Mouse (Mus musculus) olfactory bulb, adult 2 months (tissue): Measurements from ENCODE around the gene Gm2115. TPM values are rescaled to one million over a fixed set of nuclear protein-coding genes. Genes with fewer than 3 reads are reported as not detected.

Experiments used
- H3K27ac ChIP-seq: fragments of 200-500 bp; 2 replicates; pipeline ENCODE4 v1.5.1; 2012; ENCODE audit warnings: low read depth, low read length; ENCODE audit not compliant: insufficient read depth
- H3K4me1 ChIP-seq: fragments of 200-500 bp; 2 replicates; pipeline ENCODE4 v1.6.1; 2012; ENCODE audit warnings: low read length; ENCODE audit not compliant: control insufficient read depth, insufficient read depth
- H3K4me3 ChIP-seq: fragments of 200-500 bp; 2 replicates; pipeline ENCODE4 v1.5.1; 2012; ENCODE audit warnings: mild to moderate bottlenecking, low read depth, low read length, moderate library complexity; ENCODE audit not compliant: insufficient read depth
- CTCF ChIP-seq: fragments of 200-500 bp; IDR thresholded peaks from 2 replicates; pipeline ENCODE4 v1.5.1; 2012; ENCODE audit warnings: low read depth, mild to moderate bottlenecking, low read length, moderate library complexity; ENCODE audit not compliant: insufficient read depth
- POLR2A ChIP-seq: fragments of 200-500 bp; IDR thresholded peaks from 2 replicates; pipeline ENCODE4 v1.6.1; 2012; ENCODE audit warnings: mild to moderate bottlenecking, low read depth, low read length, moderate library complexity; ENCODE audit not compliant: insufficient read depth
- WGBS: fragments of 180-500 bp; shearing (Covaris S2); methylation state at CpG from one replicate; pipeline ENCODE4 v1.1.7; 2018; 5-methylcytosine and 5-hydroxymethylcytosine counted together
- polyA plus RNA-seq: library from polyadenylated mRNA; stranded (reverse); fragments of >200 nt; gene quantifications from 2 replicates; pipeline ENCODE4 v1.2.4, GENCODE M21; 2012; ENCODE audit warnings: low replicate concordance; ENCODE audit not compliant: missing spikeins, insufficient read depth, insufficient read length

The Gm2115 gene
- polyA plus RNA-seq, 1 experiment = not detected

- Histone ChIP-seq H3K27ac (no peak overlapping the region), H3K4me1 (no peaks in the 10 kb centered on the region), H3K4me3 (no peak overlapping the region)
- no peak for TF ChIP-seq POLR2A
- TF ChIP-seq CTCF = no peak
- WGBS = 100% methylated on average over 1 of the region's 1 CpGs
Observed at GRCm38 (mm10) chr7:84611609-84612008, 82.9 kb downstream of the Gm2115 start.

- 93% methylated on average over 4 of the region's 4 CpGs for WGBS
- no peaks in the 10 kb centered on the region for H3K4me1 ChIP-seq
- no peak overlapping the region for H3K27ac ChIP-seq
- H3K4me3 ChIP-seq = no peak overlapping the region
- no peak for TF ChIP-seq CTCF
- TF ChIP-seq POLR2A = no peak
Observed at GRCm38 (mm10) chr7:84612445-84612844, 83.7 kb downstream of the Gm2115 start.

- Histone ChIP-seq H3K27ac (no peak overlapping the region), H3K4me3 (no peak overlapping the region), H3K4me1 (no peaks in the 10 kb centered on the region)
- no peak for TF ChIP-seq POLR2A
- TF ChIP-seq CTCF = no peak
- 96% methylated on average over 2 of the region's 2 CpGs for WGBS
Observed at GRCm38 (mm10) chr7:84618951-84619350, 90.2 kb downstream of the Gm2115 start.

- no peak for TF ChIP-seq POLR2A
- no peak for TF ChIP-seq CTCF
- 95% methylated on average over 3 of the region's 3 CpGs for WGBS
- Histone ChIP-seq H3K4me1 (no peaks in the 10 kb centered on the region), H3K4me3 (no peak overlapping the region), H3K27ac (no peak overlapping the region)
Observed at GRCm38 (mm10) chr7:84620956-84621355, 92.2 kb downstream of the Gm2115 start.

- H3K4me1 ChIP-seq = no peaks in the 10 kb centered on the region
- WGBS = 97% methylated on average over 4 of the region's 4 CpGs
- H3K27ac ChIP-seq = no peak overlapping the region
- no peak overlapping the region for H3K4me3 ChIP-seq
- TF ChIP-seq CTCF (no peak), POLR2A (no peak)
Observed at GRCm38 (mm10) chr7:84623718-84624117, 95.0 kb downstream of the Gm2115 start.

- TF ChIP-seq POLR2A (no peak), CTCF (no peak)
- H3K27ac ChIP-seq = no peak overlapping the region
Observed at GRCm38 (mm10) chr7:84631878-84632277, 103.1 kb downstream of the Gm2115 start.

More at GRCm38 (mm10) chr7:84631878-84632277, 103.1 kb downstream of the Gm2115 start:
- no peaks in the 10 kb centered on the region for H3K4me1 ChIP-seq
- H3K4me3 ChIP-seq = no peak overlapping the region
- WGBS = 93% methylated on average over 3 of the region's 3 CpGs

Other genes starting within 250 kb of the Gm2115 start
- gene Arnt2, start 118.8 kb upstream of the Gm2115 start, polyA plus RNA-seq = not detected in 2 replicates
- not detected in 2 replicates for gene Fah, start 77.8 kb downstream of the Gm2115 start, polyA plus RNA-seq
- not detected in 2 replicates for gene Zfand6, start 161.0 kb downstream of the Gm2115 start, polyA plus RNA-seq